Mouse (Mus musculus): ENCODE results near the gene Daam2. TPM values are rescaled to one million over a fixed set of nuclear protein-coding genes. Genes with fewer than 3 reads are reported as not detected.
"Not testable (repeated sequence)": the region's sequence is repeated elsewhere in the genome, so short reads cannot be mapped to it uniquely, and the experiment has no call there.

Daam2 gene
- polyA plus RNA-seq, 1 experiment from 2014 or later: 4.0 TPM

DNA sequence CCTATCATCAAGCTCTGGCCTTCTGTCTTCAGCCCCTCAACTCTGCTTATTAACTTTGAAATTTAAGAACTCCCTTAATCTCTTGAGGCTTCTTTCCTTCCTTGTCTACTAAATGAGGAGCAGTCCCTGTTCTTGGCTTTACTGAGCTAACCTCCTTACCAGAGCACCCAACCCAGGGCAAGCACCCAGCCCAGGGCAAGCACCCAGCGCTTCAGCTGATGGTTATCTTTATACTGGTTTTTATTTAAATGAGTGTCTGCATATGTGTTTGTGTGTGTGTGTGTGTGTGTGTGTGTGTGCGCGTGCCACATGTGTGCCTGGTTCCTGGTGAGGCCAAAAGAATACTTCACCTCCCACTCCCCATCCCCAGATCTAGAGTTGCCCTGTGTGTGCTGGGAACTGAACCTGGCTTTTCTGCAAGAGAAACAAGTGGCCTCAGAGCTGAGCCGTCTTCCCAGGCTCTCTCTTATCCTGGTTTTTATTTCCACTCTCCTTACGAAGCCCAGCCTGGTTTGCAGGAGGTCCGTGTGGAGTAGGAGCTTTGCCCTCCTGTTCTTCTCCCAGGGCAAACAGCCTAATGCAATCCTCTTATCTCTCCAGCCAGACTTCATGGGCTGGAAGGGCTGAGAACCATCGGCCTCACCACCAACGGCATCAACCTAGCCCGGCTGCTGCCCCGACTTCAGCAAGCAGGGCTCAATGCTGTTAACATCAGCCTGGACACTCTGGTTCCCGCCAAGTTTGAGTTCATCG lies 125.1 kb downstream of the Daam2 start:
- Histone ChIP-seq H3K27ac (ENCODE audit: low read depth, low read length) (no peak overlapping the region), H3K4me1 (replicated peaks; ENCODE audit: control insufficient read depth, insufficient read depth, low read length) (no peaks in the 10 kb centered on the region), H3K27me3 (ENCODE audit: control insufficient read depth, insufficient read depth, low read length) (no peaks in the 10 kb centered on the region), H3K4me3 (ENCODE audit: low read depth, low read length) (no peak overlapping the region), H3K4me2 (replicated peaks; ENCODE audit: low read depth, low read length) (no peak overlapping the region), H3K9ac (ENCODE audit: low read depth, low read length) (no peak overlapping the region), H3K36me3 (ENCODE audit: control insufficient read depth, insufficient read depth, low read length) (peaks cover 4% of the 10 kb centered on the region; the same call in 1 of the 2 replicates), H3K9me3 (ENCODE audit: control insufficient read depth, low read length) (no peaks in the 10 kb centered on the region)
- 90% methylated on average over 12 of the region's 12 CpGs for WGBS
- no peak for DNase-seq (ENCODE audit: low spot score)
- no peak for ATAC-seq (ENCODE audit: low FRiP score)

DNA sequence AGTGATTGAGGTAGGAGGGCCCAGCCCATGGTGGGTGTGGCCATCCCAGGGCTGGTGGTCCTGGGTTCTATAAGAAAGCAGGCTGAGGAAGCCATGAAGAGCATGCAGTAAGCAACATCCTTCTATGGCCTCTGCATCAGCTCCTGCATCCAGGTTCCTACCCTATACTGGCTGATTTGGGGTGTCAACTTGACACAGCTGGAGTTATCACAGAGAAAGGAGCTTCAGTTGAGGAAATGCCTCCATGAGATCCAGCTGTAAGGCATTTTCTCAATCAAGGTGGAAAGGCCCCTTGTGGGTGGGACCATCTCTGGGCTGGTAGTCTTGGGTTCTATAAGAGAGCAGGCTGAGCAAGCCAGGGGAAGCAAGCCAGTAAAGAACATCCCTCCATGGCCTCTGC lies 126.8 kb downstream of the Daam2 start:
- ATAC-seq (ENCODE audit: low FRiP score); H3K4me2 ChIP-seq (replicated peaks; ENCODE audit: low read depth, low read length); H3K4me3 ChIP-seq (ENCODE audit: low read depth, low read length); DNase-seq (ENCODE audit: low spot score); H3K4me1 ChIP-seq (replicated peaks; ENCODE audit: control insufficient read depth, insufficient read depth, low read length); H3K27me3 ChIP-seq (ENCODE audit: control insufficient read depth, insufficient read depth, low read length); H3K27ac ChIP-seq (ENCODE audit: low read depth, low read length); H3K36me3 ChIP-seq (ENCODE audit: control insufficient read depth, insufficient read depth, low read length); H3K9ac ChIP-seq (ENCODE audit: low read depth, low read length); H3K9me3 ChIP-seq (ENCODE audit: control insufficient read depth, low read length): not testable (repeated sequence)

DNA sequence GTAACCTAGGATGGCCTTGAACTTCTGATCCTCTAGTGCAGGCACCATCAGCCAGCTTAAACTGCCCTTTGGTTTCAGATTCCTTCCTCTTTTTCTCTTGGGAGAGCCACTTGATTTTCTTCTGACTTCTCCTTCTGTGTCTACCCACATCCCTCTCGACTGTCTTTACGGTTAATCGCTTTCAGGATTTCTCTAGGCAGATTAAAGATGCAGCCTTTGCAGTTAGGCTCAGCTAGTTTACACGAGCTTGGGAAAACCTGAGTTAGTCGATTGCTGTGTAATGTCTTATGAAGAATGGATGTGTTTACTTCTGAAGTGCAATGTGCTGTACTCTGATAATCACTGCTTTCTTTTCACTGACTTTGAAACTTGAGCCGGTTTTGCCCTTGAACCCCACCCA lies 127.5 kb downstream of the Daam2 start:
- Histone ChIP-seq H3K27me3 (ENCODE audit: control insufficient read depth, insufficient read depth, low read length) (no peaks in the 10 kb centered on the region), H3K4me1 (replicated peaks; ENCODE audit: control insufficient read depth, insufficient read depth, low read length) (no peaks in the 10 kb centered on the region), H3K36me3 (ENCODE audit: control insufficient read depth, insufficient read depth, low read length) (peaks cover 4% of the 10 kb centered on the region; the same call in 1 of the 2 replicates), H3K9me3 (ENCODE audit: control insufficient read depth, low read length) (no peaks in the 10 kb centered on the region), H3K27ac (ENCODE audit: low read depth, low read length) (no peak overlapping the region), H3K4me3 (ENCODE audit: low read depth, low read length) (no peak overlapping the region), H3K9ac (ENCODE audit: low read depth, low read length) (no peak overlapping the region), H3K4me2 (replicated peaks; ENCODE audit: low read depth, low read length) (no peak overlapping the region)
- ATAC-seq (ENCODE audit: low FRiP score) (no peak), DNase-seq (ENCODE audit: low spot score) (no peak)
- WGBS: 92% methylated on average over 6 of the region's 6 CpGs

DNA sequence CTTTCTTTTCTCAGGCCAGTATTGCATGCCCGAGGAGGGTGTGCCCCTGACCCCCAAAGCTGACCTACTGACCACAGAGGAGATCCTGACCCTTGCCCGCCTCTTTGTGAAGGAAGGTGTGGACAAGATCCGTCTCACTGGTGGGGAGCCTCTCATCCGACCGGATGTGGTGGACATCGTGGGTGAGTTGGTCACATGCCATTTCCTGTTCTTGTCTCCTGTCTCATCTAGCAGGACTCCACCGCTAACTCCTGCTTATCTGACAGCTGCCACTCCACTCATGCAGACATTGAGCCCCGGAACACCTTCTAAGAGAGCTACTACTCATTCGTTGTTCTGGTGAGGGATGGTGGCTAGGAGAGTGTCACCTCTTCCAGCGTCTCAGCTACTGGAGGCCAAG lies 129.1 kb downstream of the Daam2 start:
- no peak for DNase-seq (ENCODE audit: low spot score)
- no peak overlapping the region for H3K9ac ChIP-seq (ENCODE audit: low read depth, low read length)
- H3K27ac ChIP-seq (ENCODE audit: low read depth, low read length): no peak overlapping the region
- H3K4me1 ChIP-seq (replicated peaks; ENCODE audit: control insufficient read depth, insufficient read depth, low read length): no peaks in the 10 kb centered on the region
- no peaks in the 10 kb centered on the region for H3K9me3 ChIP-seq (ENCODE audit: control insufficient read depth, low read length)
- ATAC-seq (ENCODE audit: low FRiP score): no peak
- WGBS: 91% methylated on average over 10 of the region's 10 CpGs
- peaks cover 4% of the 10 kb centered on the region; the same call in 1 of the 2 replicates for H3K36me3 ChIP-seq (ENCODE audit: control insufficient read depth, insufficient read depth, low read length)
- H3K4me2 ChIP-seq (replicated peaks; ENCODE audit: low read depth, low read length): no peak overlapping the region
- no peaks in the 10 kb centered on the region for H3K27me3 ChIP-seq (ENCODE audit: control insufficient read depth, insufficient read depth, low read length)
- H3K4me3 ChIP-seq (ENCODE audit: low read depth, low read length): no peak overlapping the region

DNA sequence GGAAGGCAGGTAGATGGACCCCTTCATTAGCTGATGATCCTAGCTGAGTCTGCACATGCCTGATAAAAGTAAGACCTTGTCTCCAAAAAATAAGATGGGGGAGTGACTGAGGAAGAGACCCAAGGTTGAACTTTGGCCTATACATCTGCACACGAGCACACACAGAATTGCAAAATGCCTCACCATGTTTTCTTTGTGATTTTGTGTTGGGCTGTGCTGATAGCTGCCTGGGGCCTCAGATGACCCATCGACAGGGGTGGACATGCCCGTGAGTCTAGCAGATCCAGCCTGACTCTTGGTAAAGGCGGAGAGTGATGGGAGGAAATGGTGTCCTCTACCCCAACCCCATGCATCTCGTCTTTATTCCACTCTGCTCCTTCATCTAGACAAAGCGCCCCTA lies 129.9 kb downstream of the Daam2 start:
- no peaks in the 10 kb centered on the region for H3K9me3 ChIP-seq (ENCODE audit: control insufficient read depth, low read length)
- ATAC-seq (ENCODE audit: low FRiP score) (no peak), DNase-seq (ENCODE audit: low spot score) (no peak)
- no peak overlapping the region for H3K9ac ChIP-seq (ENCODE audit: low read depth, low read length)
- H3K4me3 ChIP-seq (ENCODE audit: low read depth, low read length): no peak overlapping the region
- 68% methylated on average over 6 of the region's 6 CpGs for WGBS
- no peaks in the 10 kb centered on the region for H3K4me1 ChIP-seq (replicated peaks; ENCODE audit: control insufficient read depth, insufficient read depth, low read length)
- H3K36me3 ChIP-seq (ENCODE audit: control insufficient read depth, insufficient read depth, low read length): peaks cover 4% of the 10 kb centered on the region; the same call in 1 of the 2 replicates
- H3K27me3 ChIP-seq (ENCODE audit: control insufficient read depth, insufficient read depth, low read length): no peaks in the 10 kb centered on the region
- no peak overlapping the region for H3K27ac ChIP-seq (ENCODE audit: low read depth, low read length)
- no peak overlapping the region for H3K4me2 ChIP-seq (replicated peaks; ENCODE audit: low read depth, low read length)

DNA sequence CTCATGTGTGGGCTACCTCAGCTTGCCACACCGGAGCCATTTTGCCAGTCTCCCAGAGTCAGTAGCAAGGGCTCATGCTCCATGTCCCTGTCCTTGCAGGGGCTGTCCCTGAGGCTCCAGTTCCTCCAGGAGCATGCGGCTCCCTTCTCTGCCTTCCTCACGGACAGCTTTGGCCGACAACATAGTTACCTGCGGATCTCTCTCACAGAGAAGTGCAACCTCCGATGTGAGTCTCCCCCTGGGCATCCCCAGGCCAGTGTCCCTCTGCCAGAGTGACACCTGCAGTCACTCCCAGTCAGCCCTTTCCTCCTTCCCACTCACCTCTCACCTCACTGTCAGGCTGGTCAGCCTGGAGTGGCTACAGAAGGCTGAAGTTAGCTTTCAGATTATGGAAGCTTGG lies 131.1 kb downstream of the Daam2 start:
- H3K36me3 ChIP-seq (ENCODE audit: control insufficient read depth, insufficient read depth, low read length): peaks cover 4% of the 10 kb centered on the region; the same call in 1 of the 2 replicates
- WGBS: 97% methylated on average over 6 of the region's 6 CpGs
- H3K27ac ChIP-seq (ENCODE audit: low read depth, low read length): no peak overlapping the region
- H3K9ac ChIP-seq (ENCODE audit: low read depth, low read length): no peak overlapping the region
- no peaks in the 10 kb centered on the region for H3K27me3 ChIP-seq (ENCODE audit: control insufficient read depth, insufficient read depth, low read length)
- no peaks in the 10 kb centered on the region for H3K9me3 ChIP-seq (ENCODE audit: control insufficient read depth, low read length)
- no peak overlapping the region for H3K4me3 ChIP-seq (ENCODE audit: low read depth, low read length)
- peaks cover 5% of the 10 kb centered on the region; the same call in 1 of the 2 replicates for H3K4me1 ChIP-seq (replicated peaks; ENCODE audit: control insufficient read depth, insufficient read depth, low read length)
- ATAC-seq (ENCODE audit: low FRiP score): no peak
- H3K4me2 ChIP-seq (replicated peaks; ENCODE audit: low read depth, low read length): no peak overlapping the region
- DNase-seq (ENCODE audit: low spot score): no peak

DNA sequence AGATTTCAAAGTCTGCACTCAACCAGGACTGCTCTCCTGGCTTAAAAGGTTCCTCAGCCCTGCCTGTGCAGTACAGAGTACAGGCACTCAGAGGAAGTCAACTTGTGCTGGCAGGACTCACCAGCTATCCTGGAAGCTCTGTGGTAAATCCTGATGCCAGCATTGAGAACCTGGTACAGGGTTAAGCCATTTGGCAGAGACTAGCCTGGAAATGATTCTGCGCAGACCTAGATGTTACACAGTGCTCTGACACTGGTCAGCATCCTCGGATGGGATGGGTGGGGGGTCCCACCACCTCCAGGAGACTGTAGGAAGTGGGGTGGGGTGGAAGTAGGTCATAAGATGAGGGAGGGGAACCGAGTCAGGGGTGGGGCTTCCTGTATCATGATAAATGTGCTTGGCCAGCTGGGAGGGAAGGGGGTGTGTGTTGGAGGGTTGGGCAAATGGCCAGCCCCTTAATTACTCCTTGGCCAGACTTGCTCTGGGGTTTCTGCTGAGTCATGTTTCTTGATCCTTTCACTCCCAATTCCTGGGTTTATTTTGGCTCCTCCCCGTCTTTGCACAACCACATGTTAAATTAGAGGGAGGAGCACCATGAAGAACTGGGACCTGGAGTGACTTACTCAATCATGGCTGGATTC lies 132.0 kb downstream of the Daam2 start:
- H3K9me3 ChIP-seq (ENCODE audit: control insufficient read depth, low read length): no peaks in the 10 kb centered on the region
- ATAC-seq (ENCODE audit: low FRiP score) (no peak), DNase-seq (ENCODE audit: low spot score) (no peak)
- no peak overlapping the region for H3K27ac ChIP-seq (ENCODE audit: low read depth, low read length)
- no peak overlapping the region for H3K4me2 ChIP-seq (replicated peaks; ENCODE audit: low read depth, low read length)
- WGBS: 91% methylated on average over 4 of the region's 4 CpGs
- H3K36me3 ChIP-seq (ENCODE audit: control insufficient read depth, insufficient read depth, low read length): peaks cover 4% of the 10 kb centered on the region; the same call in 1 of the 2 replicates
- H3K4me3 ChIP-seq (ENCODE audit: low read depth, low read length): no peak overlapping the region
- H3K4me1 ChIP-seq (replicated peaks; ENCODE audit: control insufficient read depth, insufficient read depth, low read length): peaks cover 5% of the 10 kb centered on the region; the same call in 1 of the 2 replicates
- no peaks in the 10 kb centered on the region for H3K27me3 ChIP-seq (ENCODE audit: control insufficient read depth, insufficient read depth, low read length)
- no peak overlapping the region for H3K9ac ChIP-seq (ENCODE audit: low read depth, low read length)

DNA sequence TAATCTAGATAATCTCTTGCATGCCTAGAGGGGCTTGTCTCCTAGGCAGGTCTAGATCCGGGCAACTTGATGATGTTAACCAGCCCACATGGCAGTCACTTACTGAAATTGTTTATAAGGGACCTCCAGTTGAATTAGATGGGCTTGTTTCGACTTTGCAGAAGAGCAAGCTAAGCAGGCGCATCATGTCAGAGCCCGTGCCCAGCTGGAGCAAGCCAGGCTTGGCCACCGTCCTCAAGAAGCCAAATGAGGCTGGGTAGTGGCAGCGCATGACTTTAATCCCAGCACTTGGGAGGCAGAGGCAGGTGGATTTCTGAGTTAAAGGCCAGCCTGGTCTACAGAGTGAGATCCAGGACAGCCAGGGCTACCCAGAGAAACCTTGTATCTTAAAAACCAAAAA lies 133.0 kb downstream of the Daam2 start:
- no peak overlapping the region for H3K4me2 ChIP-seq (replicated peaks; ENCODE audit: low read depth, low read length)
- H3K9ac ChIP-seq (ENCODE audit: low read depth, low read length): no peak overlapping the region
- DNase-seq (ENCODE audit: low spot score): no peak
- H3K27ac ChIP-seq (ENCODE audit: low read depth, low read length): no peak overlapping the region
- H3K4me1 ChIP-seq (replicated peaks; ENCODE audit: control insufficient read depth, insufficient read depth, low read length): peaks cover 5% of the 10 kb centered on the region; the same call in 1 of the 2 replicates
- peaks cover 4% of the 10 kb centered on the region; the same call in 1 of the 2 replicates for H3K36me3 ChIP-seq (ENCODE audit: control insufficient read depth, insufficient read depth, low read length)
- no peak overlapping the region for H3K4me3 ChIP-seq (ENCODE audit: low read depth, low read length)
- H3K9me3 ChIP-seq (ENCODE audit: control insufficient read depth, low read length): no peaks in the 10 kb centered on the region
- no peaks in the 10 kb centered on the region for H3K27me3 ChIP-seq (ENCODE audit: control insufficient read depth, insufficient read depth, low read length)
- 94% methylated on average over 6 of the region's 6 CpGs for WGBS
- no peak for ATAC-seq (ENCODE audit: low FRiP score)

DNA sequence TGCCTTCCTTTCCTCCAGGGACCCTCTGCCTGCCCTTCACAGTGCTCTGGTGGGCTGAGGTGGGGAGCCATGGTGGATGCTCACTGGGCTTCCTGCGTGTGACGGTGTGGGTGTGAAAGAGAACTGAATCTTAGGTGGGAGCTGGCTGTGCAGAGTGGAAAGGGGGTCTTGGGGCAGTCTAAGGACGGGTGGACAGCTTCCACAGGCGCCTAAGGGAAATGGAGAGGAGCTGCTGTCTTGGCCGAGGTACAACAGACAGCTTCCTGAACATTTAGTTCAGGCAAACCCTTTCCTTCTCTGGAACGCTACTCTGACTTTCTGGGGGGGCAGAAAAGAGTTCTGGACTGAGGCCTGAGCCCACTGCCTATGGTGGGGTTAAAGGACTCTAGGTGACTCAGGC lies 134.0 kb downstream of the Daam2 start:
- H3K9ac ChIP-seq (ENCODE audit: low read depth, low read length): no peak overlapping the region
- H3K27me3 ChIP-seq (ENCODE audit: control insufficient read depth, insufficient read depth, low read length): no peaks in the 10 kb centered on the region
- H3K36me3 ChIP-seq (ENCODE audit: control insufficient read depth, insufficient read depth, low read length): peaks cover under 1% of the 10 kb centered on the region; the same call in 1 of the 2 replicates
- no peak overlapping the region for H3K27ac ChIP-seq (ENCODE audit: low read depth, low read length)
- H3K4me3 ChIP-seq (ENCODE audit: low read depth, low read length): no peak overlapping the region
- no peaks in the 10 kb centered on the region for H3K9me3 ChIP-seq (ENCODE audit: control insufficient read depth, low read length)
- ATAC-seq (ENCODE audit: low FRiP score): no peak
- no peak for DNase-seq (ENCODE audit: low spot score)
- peaks cover 5% of the 10 kb centered on the region; the same call in 1 of the 2 replicates for H3K4me1 ChIP-seq (replicated peaks; ENCODE audit: control insufficient read depth, insufficient read depth, low read length)
- WGBS: 82% methylated on average over 6 of the region's 6 CpGs
- no peak overlapping the region for H3K4me2 ChIP-seq (replicated peaks; ENCODE audit: low read depth, low read length)
